Mouse (Mus musculus) central nervous system, embryonic 18 days (tissue): Measurements from ENCODE around the gene Tnr. TPM values are rescaled to one million over a fixed set of nuclear protein-coding genes. Genes with fewer than 3 reads are reported as not detected.

Experiments used
- polyA plus RNA-seq: library from polyadenylated mRNA; depleted of rRNA; stranded (reverse); fragments of >200 nt; gene quantifications from 2 replicates; pipeline ENCODE4 v1.2.3, GENCODE M21; 2012; rRNA removed

The Tnr gene
- 10.7 and 12.6 TPM in 2 replicates for polyA plus RNA-seq

GRCm38 (mm10) chr1:159523578-159523977 lies at the start of gene Tnr:
Tnr (plus strand) TSS chr1:159523769.

